Mouse (Mus musculus): Measurements from ENCODE around the gene Ddah1.

- no peak for TF ChIP-seq CTCF (IDR thresholded peaks at IDR 0.05; ENCODE audit: borderline replicate concordance, extremely low read depth, insufficient read depth, insufficient read length)
- TF ChIP-seq POLR2A (IDR thresholded peaks at IDR 0.05; ENCODE audit: borderline replicate concordance, extremely low read depth, insufficient read depth, insufficient read length, poor library complexity, severe bottlenecking) = no peak
Observed at GRCm38 (mm10) chr3:145730092-145730491, 28.4 kb upstream of the Ddah1 start.

Data from brain, embryonic 14.5 days (tissue).